Mouse (Mus musculus): ENCODE data around the gene Gm20662.

The Gm20662 gene

GRCm38 (mm10) chr9:108090611-108091120, 94.5 kb downstream of the Gm20662 start:
- WGBS: 98% methylated on average over 7 of the region's 7 CpGs

- 68% methylated on average over 10 of the region's 10 CpGs for WGBS
Observed at GRCm38 (mm10) chr9:108093586-108093985, 97.4 kb downstream of the Gm20662 start.

GRCm38 (mm10) chr9:108094184-108094941, 98.2 kb downstream of the Gm20662 start, which contains the start of gene Apeh:
TSS of gene Apeh (minus strand) at chr9:108094606.
- WGBS: 3% methylated on average over 52 of the region's 52 CpGs
